Mouse (Mus musculus): ENCODE data around the gene Kifc3.

- no peak for TF ChIP-seq CTCF (IDR thresholded peaks at IDR 0.05; ENCODE audit: borderline replicate concordance, extremely low read depth, insufficient read depth, insufficient read length)
- no peak for TF ChIP-seq POLR2A (IDR thresholded peaks at IDR 0.05; ENCODE audit: borderline replicate concordance, extremely low read depth, insufficient read depth, insufficient read length, poor library complexity, severe bottlenecking)
Measured at GRCm38 (mm10) chr8:95150608-95151007, 52.0 kb downstream of the Kifc3 start.
